Mouse (Mus musculus) left cerebral cortex, postnatal 25 days (tissue): ENCODE measurements around the gene Arhgap23. TPM values are rescaled to one million over a fixed set of nuclear protein-coding genes. Genes with fewer than 3 reads are reported as not detected.

Experiments
- DNase-seq, 2 experiments: peaks; one replicate each; pipeline ENCODE4 v3.0.0; 2022; ENCODE audit warnings: low spot score in 2 of 2, mixed read lengths in 1 of 2
- intact Hi-C: fragments of 180-260 bp; cut with DNase I; formaldehyde crosslinking; loops from one replicate; pipeline ENCODE4 v1.15.1; 2025
- total RNA-seq, 2 experiments: library from RNA; stranded (reverse); gene quantifications; 2 replicates each; pipeline ENCODE4 v1.2.3; 2021

The Arhgap23 gene
- total RNA-seq, 2 experiments from 2014 or later = 63.8 to 66.5 TPM

DNA sequence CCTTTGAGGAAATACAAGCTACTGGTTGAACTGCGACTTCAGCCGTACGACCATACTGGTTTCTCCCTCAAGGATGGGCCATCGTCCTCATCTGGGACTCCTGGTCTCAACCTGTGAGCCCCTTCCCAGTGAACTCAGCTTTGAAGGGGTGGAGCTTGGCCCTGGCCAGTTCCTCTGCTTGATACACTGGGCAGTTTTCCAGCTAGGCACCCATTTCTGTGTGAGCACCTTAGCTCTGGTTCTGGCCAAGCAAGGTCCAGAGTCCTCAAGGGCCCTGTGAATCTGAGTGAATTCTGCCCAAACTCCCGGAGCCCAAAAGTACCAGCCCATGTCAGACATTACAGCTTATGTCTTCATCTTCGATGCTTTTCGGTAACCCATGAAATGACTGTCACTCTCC lies 105.2 kb downstream of the Arhgap23 start:
- intact Hi-C loops = no loop called here
- DNase-seq = no peak

DNA sequence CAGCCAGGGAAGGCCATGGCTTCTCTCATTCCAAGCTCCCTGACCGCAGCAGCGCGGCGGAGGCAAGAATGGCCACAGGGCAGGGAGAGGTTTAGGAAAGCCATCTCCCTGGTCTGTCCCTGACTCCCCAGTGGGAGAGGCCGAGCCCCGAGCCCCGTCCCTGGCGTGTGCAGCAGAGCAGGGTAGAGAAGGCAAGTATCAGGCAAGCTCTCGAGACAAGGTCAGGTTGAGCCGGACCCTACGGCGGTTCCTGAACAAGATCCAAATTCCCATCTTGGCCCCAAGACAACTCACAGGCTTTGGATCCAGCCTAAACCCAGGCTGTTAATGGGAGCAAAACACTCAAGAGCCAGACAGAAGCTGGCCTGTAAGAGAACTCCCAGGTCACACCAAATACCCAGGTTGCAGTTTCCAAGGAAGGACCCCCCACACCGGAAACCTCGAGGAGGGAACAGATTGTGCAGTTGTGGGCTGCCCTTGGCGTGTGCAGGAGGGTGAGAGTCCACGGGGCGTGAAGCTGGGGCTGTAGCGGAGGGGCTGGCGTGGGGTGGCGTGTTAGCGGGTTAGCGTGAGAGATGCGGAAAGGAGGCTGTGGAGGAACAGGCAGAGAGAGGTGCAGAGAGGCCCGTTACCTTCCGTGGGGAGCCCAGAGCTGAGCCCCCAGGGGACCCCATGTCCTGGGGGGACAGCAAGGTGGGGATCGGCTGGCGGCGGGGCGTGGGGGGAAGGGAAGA lies 106.6 kb downstream of the Arhgap23 start:
- DNase-seq = no peak
- intact Hi-C loops = no loop called here

DNA sequence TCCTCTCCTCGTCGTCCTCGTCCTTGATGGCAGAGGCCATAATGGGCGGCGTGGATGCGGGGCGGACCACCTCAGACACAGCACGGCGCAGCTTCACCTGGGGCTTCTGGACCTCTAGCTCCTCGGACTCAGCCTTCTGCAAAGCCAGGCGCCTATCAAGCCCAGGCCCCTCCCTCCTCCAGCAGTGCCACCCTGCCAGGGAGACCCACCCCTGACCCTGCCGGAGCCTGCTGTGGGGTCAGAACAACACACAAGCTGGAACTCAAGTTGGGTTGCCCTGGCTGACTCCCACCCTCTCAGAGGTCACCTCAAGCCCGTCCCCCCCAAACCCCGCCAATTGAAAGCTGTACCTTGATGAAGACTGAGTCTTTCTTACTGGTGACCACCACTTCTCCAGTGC lies 107.8 kb downstream of the Arhgap23 start:
- no peak for DNase-seq
- intact Hi-C loops = no loop called here

DNA sequence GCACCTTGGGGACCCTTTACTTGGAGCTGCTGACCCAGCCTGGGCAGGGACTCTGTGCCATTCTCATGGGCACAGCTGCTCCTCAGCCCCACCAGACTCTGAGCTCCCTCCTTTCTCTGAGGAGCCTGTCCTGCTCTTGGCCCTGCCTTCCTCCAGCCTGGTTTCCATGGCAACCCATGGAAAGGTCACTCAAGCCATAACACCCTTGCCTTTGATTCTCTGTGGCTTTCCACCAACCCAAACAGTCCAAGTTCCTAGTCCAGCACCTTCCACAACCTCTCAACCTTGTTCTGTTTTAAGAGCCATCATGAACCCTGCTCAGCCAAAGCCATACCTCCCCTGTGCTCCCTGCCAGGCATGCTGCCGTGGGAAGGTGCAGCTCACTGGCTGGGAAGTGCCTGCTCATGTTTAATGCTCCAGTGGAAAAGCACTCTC lies 108.5 kb downstream of the Arhgap23 start:
- DNase-seq = no peak
- intact Hi-C loops = no loop called here

DNA sequence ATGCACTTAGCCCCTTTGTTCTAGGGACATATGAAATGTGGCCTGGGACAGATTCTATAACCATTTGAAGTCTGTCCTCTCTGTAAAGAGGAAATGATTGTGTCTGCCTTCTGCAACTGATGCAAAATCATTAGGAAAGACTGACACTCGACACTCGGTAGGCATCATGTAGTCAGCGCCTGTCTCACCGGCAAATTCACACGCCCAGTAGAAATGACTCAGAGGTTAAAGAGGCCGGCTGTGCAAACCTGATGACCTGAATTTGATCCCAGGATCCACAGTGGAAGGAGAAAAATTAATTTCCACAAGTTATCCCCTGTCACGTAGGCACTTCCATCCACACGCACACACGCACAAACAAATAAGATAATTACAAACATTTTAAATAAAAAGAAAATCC lies 109.0 kb downstream of the Arhgap23 start:
- intact Hi-C loops = no loop called here

DNA sequence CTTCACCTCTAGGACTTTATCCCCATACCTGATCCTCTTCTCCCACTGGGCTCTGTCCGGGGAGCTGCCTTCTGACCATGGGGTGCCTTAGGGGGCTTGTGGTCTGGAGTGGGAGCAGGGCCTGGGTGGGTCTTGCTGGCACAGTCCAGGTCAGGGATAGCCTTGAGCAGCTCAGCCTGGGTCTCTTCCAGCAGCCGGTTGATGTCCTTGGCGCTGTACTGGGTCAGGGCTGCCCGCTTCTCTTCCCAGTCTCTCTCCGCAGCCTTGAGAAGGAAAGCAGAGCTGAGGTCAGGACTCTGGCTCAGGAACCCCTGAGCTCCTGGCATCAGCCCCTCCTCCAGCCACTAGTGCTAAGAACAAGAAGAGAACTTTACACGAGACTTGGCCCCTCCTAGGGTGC lies 110.0 kb downstream of the Arhgap23 start:
- intact Hi-C loops = no loop called here
- no peak for DNase-seq

More for the DNA sequence above, 109.0 kb downstream of the Arhgap23 start:
- no peak for DNase-seq

DNA sequence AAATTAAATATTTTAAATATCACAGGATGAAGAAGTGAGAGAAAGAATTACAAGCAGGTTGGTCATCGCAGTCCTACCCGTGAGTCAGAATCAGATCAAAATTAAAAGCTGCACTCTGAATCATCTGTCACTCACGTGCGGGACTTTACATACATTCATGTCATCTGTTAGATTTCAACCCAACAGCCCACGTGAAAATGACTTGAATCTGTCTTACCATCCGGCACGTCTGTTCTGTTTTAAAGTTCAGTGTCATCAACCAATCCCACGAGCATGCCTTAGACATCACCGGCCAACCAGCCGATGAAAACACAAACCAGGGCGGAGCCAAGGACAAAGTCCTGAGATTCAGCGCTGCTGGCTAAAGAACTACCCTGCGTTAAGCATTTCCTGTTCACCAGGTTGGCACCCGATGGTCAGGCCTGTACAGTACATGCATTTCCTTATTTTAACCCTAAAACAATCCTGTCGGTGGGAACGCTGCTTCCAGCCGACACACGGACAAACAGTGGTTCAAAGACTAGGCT lies 113.0 kb downstream of the Arhgap23 start:
- peak in 1 of 2 experiments; percentile 63 for DNase-seq
- intact Hi-C loops = no loop called here

DNA sequence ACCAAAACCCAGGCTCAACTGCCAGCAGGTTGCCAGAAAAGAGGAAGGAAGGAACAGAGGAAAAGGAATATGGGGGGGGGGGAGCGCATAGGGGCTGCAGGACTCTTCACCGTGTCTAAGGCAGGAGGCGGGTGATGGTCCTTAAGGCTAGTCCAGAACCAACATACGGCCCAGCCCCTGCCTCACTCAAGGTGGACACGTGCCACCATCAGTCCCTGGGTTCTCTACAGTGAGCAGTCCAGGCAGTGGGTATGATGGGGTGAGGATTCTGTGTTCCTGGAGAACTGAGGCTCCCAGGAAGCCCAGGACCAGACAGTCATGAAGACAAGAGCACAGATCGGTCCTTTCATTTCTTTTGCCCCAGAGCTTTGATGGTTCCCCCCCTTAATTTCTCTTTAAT lies 114.7 kb downstream of the Arhgap23 start:
- DNase-seq = no peak
- intact Hi-C loops = loop anchor here (2.0 kb wide), 2 partner anchors 27 to 45 kb away; no protein-coding TSS in a partner anchor

DNA sequence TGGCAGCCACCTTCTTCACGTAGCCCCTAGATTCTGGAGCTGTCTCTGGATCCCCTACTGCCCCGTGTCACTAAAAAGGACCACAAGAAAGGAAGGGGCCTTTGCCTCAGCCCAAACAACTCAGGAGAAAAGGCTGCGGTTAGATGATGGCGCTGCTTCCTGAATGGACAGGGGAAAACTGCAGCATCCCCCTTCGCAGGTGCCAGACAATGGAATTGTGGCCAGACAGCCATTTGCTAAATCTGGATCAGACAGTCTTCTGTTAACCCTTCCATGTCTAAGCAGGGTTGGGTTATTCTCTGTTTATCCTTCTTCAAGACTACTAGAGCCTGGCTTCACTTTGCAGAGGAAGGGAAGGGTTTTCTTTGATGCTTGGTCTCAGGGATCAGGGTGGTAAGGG lies 115.6 kb downstream of the Arhgap23 start:
- intact Hi-C loops = loop anchor here (1.0 to 2.0 kb wide), 3 partner anchors 26 to 91 kb away; no protein-coding TSS in a partner anchor
- DNase-seq = no peak

DNA sequence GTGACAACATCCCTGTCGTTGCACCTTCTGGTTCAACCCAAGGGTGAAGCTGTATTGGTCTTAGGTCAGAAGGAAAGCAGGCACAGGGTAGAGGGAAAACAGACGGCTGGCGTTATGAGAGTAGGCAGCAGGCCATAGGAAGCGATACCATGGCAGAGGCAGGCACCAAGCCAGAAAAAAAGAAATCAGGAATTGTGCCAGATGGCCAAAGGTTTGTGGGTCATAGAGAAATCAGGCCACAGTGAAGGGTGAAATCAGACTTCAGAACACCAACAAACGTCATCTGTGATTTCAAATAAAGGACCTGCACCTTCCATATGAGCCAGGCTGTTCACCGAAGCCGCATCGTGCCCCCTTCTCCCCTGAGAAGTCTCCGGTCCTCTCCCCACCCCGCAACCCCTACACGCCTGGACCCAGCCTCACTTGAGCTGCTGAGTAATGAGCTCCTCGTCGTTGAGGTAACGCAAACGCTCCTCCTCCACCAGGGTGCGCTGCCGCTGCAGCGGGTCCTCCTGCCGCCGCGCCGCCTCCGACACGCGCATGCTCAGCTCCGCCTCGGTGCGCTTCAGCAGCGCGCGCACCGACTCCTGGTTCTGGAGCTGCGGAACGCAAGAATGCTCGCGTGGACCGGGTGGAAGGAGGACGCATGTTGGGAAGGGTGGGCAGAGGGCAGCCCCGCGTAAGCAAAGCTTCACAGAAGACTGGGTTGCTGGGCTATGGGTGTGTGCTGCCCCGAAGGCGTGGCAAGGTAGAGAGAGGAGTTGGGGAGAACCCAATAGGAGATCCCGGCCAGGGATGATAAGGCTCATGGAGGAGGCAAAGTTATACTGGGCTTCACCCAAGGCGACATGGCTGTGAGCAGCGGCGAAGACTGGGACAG lies 116.3 kb downstream of the Arhgap23 start:
- intact Hi-C loops = loop anchor here (1.0 to 2.0 kb wide), 3 partner anchors 25 to 91 kb away; no protein-coding TSS in a partner anchor
- DNase-seq = peak; percentile 90 to 91

DNA sequence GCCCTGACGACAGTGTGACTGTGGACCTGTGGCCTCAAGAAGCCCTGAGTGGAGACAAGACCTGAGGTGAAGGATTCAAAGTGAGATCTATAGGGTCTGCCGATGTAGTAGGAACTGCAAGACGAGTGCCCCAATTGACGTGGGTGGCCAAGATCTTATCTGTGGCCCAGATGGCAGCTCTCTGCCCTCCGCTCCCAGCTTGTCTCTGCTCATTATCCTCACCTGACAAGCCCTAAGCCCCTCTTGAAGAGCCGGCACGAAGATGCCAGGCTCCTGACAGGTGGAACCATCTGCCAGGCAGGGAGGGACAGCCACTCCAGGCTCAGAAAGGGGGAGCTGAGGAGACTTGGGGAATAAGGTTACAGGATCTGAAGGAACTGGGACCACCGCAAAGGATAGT lies 117.0 kb downstream of the Arhgap23 start:
- intact Hi-C loops = no loop called here
- DNase-seq = no peak

DNA sequence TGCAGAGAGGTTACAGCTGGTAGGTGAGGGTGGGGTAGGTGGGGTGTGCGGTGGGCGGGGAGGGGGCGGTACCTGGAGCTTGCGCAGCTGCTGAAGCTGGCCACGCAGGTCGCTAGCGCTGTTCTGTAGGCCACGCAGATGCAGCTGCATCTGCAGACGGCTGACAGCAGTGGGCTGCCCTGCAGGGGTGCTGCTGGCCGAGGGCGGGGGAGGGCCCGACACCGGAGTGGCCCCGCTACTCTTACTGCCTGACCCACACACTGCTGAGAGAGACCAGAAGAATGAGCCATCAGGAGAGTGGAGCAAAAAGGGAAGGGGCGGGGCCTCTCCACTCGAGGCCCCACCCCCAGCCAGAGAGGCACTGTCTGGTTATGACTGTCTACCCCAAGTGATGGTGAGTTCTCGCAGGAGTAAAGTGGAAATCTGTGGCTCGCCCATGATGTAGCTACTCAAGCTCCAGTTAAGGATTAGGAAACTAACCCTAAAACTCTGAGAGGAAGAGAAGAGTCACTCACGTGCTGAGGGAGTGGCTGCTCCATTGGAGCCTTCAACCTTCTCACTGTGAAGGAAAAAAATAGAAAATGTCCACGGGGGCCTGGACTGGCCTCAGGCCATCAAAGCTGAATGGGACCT lies 117.7 kb downstream of the Arhgap23 start:
- intact Hi-C loops = no loop called here
- no peak for DNase-seq

DNA sequence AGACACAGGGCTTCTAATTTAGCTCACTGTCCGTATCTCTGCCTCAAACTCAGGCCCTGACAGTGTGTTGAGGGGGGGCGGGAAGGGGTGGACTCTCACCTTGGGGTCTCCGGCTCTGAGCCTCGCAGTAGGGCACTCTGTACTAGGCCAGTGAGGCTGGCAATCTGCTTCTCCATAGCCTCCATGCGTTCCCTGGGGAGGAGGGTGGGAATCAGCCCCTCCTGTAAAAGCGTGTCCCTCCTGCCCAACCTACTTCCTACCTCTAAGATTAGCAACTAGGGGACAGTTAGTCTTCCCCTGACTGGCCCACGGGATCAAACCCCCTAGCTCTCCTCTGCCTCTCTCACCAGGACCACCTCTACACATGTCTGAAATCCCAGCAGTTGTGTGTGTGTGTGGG lies 118.3 kb downstream of the Arhgap23 start:
- intact Hi-C loops = no loop called here

DNA sequence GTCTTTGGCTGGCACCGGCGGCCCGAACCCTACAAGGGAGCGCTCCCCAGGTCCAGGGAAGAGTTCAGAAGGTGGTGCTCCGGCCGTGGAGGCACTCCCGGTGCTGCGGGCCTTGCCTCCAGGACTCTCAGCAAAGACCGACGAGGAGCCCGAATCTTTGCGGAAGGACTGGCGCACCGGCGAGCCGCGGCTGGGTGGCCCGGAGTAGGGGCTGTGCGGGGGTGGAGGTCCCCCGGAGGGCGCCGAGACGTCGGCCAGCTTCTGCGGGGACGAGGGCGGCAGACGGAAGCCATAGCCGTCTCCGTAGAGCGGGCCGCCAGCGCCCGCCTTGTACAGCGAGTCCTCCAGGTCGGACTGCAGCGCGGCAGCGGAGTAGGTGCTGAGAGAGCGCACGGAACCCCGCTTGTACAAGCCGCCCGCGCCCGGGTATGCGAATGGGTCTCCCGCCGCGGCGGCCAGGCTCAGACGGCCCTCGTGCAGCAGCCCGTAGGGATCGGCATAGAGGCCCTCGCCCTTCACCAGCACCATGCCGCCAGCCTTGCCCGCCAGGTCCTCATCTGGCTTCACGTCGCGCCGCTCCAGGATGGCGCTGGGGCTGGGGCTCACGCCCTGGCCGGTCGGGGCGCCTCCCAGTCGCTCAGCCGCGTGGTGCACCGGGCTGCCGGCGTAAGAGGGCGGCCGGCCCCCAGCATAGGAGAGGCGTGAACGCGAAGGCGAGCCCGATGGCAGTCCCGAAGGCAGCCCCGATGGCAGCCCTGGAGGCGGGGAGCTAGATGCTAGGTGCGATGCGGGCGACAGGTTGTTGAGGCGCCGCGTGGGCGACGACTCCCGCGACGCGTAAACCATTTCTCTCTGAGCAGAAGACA lies 119.3 kb downstream of the Arhgap23 start:
- peak in 1 of 2 experiments; percentile 68 for DNase-seq
- intact Hi-C loops = no loop called here

More for the DNA sequence above, 118.3 kb downstream of the Arhgap23 start:
- DNase-seq = no peak

DNA sequence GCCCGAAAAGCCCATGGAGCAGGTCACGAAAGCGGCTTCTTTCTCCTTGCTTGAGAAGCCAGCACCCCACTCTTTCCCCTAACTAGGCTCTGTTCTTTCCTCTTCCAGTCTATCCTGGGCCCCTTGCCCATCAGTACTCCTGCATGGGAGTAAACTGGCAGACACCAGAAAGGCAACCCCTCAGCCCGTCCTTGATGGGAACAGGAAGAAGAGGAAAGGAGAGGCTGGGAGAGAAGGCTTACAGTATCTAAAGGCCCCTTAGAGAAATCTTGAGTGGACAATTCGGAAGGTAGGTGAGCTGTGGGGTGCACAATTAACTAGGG lies 119.9 kb downstream of the Arhgap23 start:
- peak in 1 of 2 experiments; percentile 73 for DNase-seq
- intact Hi-C loops = no loop called here

DNA sequence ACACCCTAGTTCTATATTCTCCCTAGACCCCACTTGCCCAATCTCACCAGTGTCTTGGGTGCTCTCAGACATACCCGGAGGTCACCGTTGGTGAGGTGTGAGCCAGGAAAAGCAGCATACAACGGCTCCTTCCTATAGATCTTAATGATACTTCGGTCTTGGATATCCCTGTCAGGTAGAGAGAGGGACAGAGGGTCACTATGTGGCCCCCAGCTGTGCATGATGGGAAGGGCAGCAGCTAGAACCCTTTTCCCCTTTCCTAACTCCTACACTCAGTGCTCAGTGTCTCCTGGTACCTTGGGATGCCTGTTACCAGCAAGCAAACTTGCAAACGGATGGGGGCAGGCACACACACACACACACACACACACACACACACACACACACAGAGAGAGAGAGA lies 120.3 kb downstream of the Arhgap23 start:
- intact Hi-C loops = no loop called here
- no peak for DNase-seq

DNA sequence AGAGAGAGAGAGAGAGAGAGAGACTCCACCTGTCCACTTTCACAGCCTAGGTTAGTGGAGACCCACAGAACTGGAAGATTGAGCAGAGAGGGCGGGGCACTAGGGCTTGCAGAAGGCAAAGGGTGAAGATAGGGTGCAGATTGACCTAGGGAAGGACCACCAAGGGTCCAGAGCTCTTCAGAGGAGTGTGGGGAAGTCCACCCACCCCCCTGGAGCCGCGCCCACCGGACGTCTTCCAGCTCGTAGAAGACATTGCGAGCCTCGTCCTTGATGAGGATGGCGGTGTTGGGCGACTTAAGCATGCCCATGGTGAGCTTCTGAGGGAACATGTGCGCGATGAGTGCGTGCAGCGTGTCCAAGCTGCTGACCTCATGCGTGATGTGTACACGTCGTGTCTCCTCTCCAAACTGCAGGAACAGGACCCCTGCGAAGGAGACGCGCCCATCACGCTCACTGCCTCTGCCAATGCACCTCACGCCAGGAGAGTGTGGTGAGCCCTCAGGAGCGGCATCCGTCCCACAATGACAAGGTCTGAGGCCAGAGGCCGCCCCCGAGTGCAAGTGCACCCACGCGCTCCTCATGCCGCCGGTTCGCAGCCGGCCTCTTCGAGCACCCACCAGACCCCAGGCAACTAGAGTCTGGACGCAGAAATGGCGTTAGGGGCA lies 120.9 kb downstream of the Arhgap23 start:
- intact Hi-C loops = no loop called here
- DNase-seq = no peak

DNA sequence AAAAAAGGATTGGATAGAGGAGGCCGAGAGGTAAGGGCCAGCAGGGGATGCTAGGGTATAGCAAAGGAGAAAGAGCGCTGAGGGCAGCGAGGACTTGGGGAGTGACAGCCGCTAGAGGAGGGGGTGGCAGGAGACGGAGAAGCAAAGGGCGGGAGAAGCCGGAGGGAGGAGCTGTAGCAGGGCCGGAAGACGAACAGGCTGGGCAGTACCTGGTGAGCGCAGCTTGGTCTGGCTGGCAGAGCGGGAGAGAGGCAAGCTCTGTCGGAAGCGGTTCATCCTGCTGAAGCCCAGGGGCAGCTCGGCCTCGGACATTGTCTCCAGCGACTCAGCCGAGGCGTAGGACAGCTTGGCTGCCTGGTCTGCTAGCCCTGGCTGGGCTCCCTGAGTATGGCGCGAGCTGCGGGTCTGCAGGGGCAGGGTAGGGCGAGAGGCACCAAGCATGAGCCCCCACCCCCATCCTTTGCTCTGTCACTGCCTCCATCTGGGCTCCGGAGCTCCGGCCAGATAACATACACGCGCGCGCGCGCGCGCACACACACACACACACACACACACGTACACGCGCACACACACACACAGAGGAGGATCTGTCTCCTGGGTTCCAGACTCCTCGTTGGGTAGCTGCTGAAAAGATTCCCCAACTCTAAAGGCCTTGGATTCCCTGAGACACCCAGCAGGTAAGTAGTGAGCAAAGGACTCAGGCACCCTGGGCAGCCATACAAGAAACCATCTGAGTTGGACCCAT lies 121.7 kb downstream of the Arhgap23 start:
- intact Hi-C loops = no loop called here

More for the DNA sequence above, 121.7 kb downstream of the Arhgap23 start:
- no peak for DNase-seq
